ENCODE assay signal across 15 mouse cellular contexts in the genomic region with DNA sequence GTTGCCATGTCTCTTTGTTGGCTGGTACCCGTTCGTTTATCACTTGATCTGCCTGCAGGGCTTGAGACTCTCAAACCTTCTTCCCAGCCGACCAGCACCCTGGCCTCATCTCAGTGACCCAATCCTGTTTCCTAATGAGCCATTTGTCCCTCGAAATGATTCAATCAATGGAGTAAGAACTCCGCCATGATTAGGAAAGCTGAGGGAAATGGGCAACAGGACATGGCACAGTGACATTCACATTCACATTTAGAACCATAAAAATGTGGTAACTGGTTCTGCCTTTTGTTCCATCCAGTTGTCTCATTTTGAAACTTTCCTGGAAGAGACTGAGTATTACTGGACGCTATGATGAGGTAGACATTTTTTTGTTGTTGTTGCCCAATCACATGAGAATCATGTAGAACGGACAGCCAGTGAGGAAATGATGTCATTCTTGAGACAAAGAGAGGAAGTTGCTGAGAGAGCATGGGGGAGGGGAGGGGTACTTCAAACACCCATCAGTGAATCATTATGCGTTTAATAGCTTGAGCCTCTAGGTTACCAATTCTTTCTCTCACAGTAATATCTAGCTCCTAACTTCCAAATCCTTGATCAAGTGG.
DNase-seq lines count a peak whose midpoint lies in the region; ATAC-seq and TF ChIP-seq lines count a peak whose summit lies in the region.
"Had no signal": no experiment of that assay in that cellular context is flagged by ENCODE, and none has a peak within 500 bp of the region (broad histone marks: within the 10 kb centered on the region; RNA-seq: fewer than 3 reads in every experiment).

No protein-coding gene starts in this region.

- H3K9ac ChIP-seq in forebrain, embryonic 14.5 days (ENCODE audit: low read length) = no peak overlapping the region
- H3K9ac ChIP-seq: neural tube, embryonic 15.5 days had no signal

- no peaks in the 10 kb centered on the region for H3K9me3 ChIP-seq in forebrain, embryonic 14.5 days (replicated peaks; ENCODE audit: control insufficient read depth, low read length)
- H3K9me3 ChIP-seq: neural tube, embryonic 15.5 days had no signal

- peak; percentile 76 for ATAC-seq in megakaryocyte, adult 5-6 weeks (ENCODE audit: poor library complexity, severe bottlenecking)
- no peak for ATAC-seq in forebrain, embryonic 14.5 days

- TF ChIP-seq CTCF in bone marrow, adult 2 months (IDR thresholded peaks at IDR 0.05; ENCODE audit: control insufficient read depth, insufficient read depth, low read length) = no peak

- no peaks in the 10 kb centered on the region; the same call in 1 of the 2 replicates for H3K4me1 ChIP-seq in bone marrow, adult 2 months (ENCODE audit: control insufficient read depth, insufficient read depth, low read length)
- no peaks in the 10 kb centered on the region for H3K4me1 ChIP-seq in forebrain, embryonic 14.5 days (ENCODE audit: control insufficient read depth, insufficient read depth, low read length)
- H3K4me1 ChIP-seq: neural tube, embryonic 15.5 days had no signal

- TF ChIP-seq POLR2A in bone marrow, adult 2 months (IDR thresholded peaks at IDR 0.05; ENCODE audit: borderline replicate concordance, control insufficient read depth, low read depth, low read length) = no peak

- H3K27ac ChIP-seq in bone marrow, adult 2 months (ENCODE audit: control insufficient read depth, insufficient read depth, low read depth, low read length, poor library complexity) = peak overlapping the region; percentile 18; the same call in 1 of the 2 replicates
- no peak overlapping the region for H3K27ac ChIP-seq in forebrain, embryonic 14.5 days (ENCODE audit: low read depth, low read length)
- H3K27ac ChIP-seq: layer of hippocampus, adult 2 months; neural tube, embryonic 15.5 days; stomach, postnatal 0 days had no signal

- no peaks in the 10 kb centered on the region for H3K27me3 ChIP-seq in forebrain, embryonic 14.5 days (replicated peaks; ENCODE audit: control insufficient read depth, insufficient read depth, low read length)
- H3K27me3 ChIP-seq: neural tube, embryonic 15.5 days had no signal

- intact Hi-C loops in heart, postnatal 36 days (cut with DNase I) = no loop called here

- H3K4me2 ChIP-seq in forebrain, embryonic 14.5 days (ENCODE audit: low read length) = no peak overlapping the region
- H3K4me2 ChIP-seq: neural tube, embryonic 15.5 days had no signal

- peak; percentile 24 to 43 for DNase-seq in heart, adult 9 months (ENCODE audit: low spot score in 2 of 2)
- no peak for DNase-seq in heart, postnatal 36 days
- DNase-seq in 416B (ENCODE audit: low read depth) = peak; percentile 84
- no peak for DNase-seq in thymus, postnatal 14 days
- no peak for DNase-seq in right cerebral cortex, adult 18-20 months
- DNase-seq in forebrain, embryonic 14.5 days (ENCODE audit: low spot score) = no peak
- DNase-seq: adrenal gland, postnatal 10 days; cerebellum, postnatal 36 days; heart, postnatal 14 days; thymus, postnatal 25 days had no signal

- no peaks in the 10 kb centered on the region for H3K36me3 ChIP-seq in forebrain, embryonic 14.5 days (ENCODE audit: control insufficient read depth, insufficient read depth, low read length)
- H3K36me3 ChIP-seq: neural tube, embryonic 15.5 days had no signal

- H3K4me3 ChIP-seq in bone marrow, adult 2 months (replicated peaks; ENCODE audit: control insufficient read depth, low read depth, low read length) = no peak overlapping the region
- no peak overlapping the region for H3K4me3 ChIP-seq in forebrain, embryonic 14.5 days (ENCODE audit: low read depth, low read length)
- H3K4me3 ChIP-seq: layer of hippocampus, adult 2 months; neural tube, embryonic 15.5 days had no signal

- WGBS in bone marrow, adult 2 months = 53% methylated on average over 8 of the region's 8 CpGs
- WGBS in forebrain, embryonic 14.5 days = 83% methylated on average over 8 of the region's 8 CpGs

Comparison
In these comparisons a context has a peak if more than half of its experiments do, and no peak if none do; other contexts are left out.
1. DNase-seq: peak in heart, adult 9 months (2 of 2) and 416B (single experiment); none in heart, postnatal 36 days (0 of 2), thymus, postnatal 14 days (single experiment), right cerebral cortex, adult 18-20 months (single experiment) and forebrain, embryonic 14.5 days (single experiment).